Mouse (Mus musculus): Measurements from ENCODE around the gene Mcmbp. TPM values are rescaled to one million over a fixed set of nuclear protein-coding genes. Genes with fewer than 3 reads are reported as not detected.

Mcmbp gene
- 34.0 and 39.7 TPM in 2 replicates for polyA plus RNA-seq (2012; rRNA removed; ENCODE audit: low replicate concordance)

GRCm38 (mm10) chr7:128740334-128740733, at the start of gene Mcmbp:
Mcmbp (minus strand) TSS chr7:128740495.

GRCm38 (mm10) chr7:128744684-128745485, 4.6 kb upstream of the Mcmbp start, which contains the start of gene Sec23ip:
Sec23ip (plus strand) TSS chr7:128744943.

Other genes starting within 250 kb of the Mcmbp start
- gene Bag3, start 216.9 kb downstream of the Mcmbp start, polyA plus RNA-seq (2012; rRNA removed; ENCODE audit: low replicate concordance), result 45.5 and 54.1 TPM in 2 replicates
- gene Inpp5f, start 129.2 kb downstream of the Mcmbp start, polyA plus RNA-seq (2012; rRNA removed; ENCODE audit: low replicate concordance), result 5.9 and 8.1 TPM in 2 replicates
- gene Sec23ip, start 4.4 kb upstream of the Mcmbp start, polyA plus RNA-seq (2012; rRNA removed; ENCODE audit: low replicate concordance), result 22.1 and 60.9 TPM in 2 replicates

Measured in mammary gland, adult 2 months (tissue).